Mouse (Mus musculus): ENCODE measurements at regions not wholly inside any gene's neighbourhood (a gene's known extent, or its start where the extent isn't known, plus 50 kb on each side); places are given as distances from the start of the nearest gene placed in this dataset.
"Not testable (repeated sequence)": the region's sequence is repeated elsewhere in the genome, so short reads cannot be mapped to it uniquely, and the experiment has no call there.

DNA sequence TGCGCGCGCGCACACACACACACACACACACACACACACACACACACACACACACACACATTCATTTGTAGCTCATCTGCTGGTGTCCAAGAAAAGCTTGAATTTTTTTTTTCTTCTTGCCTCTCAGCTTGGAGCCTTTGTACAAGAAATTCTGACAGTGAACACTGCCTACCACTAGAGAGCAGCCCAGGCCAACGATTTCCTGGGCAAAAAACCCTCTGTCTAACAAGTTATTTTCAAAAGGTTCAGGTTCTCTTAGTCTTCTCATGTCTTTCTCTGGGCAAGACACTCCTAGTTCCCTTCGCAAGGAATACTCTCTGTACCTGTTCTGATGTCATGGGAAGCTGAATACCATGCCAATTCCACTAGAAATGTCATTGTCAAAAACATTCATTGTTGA lies 171.9 kb downstream of the Dio2 start:
- no peaks in the 10 kb centered on the region for H3K27me3 ChIP-seq (ENCODE audit: insufficient read depth, low read length)
- no peak overlapping the region for H3K4me3 ChIP-seq (ENCODE audit: low read length)
- H3K9ac ChIP-seq (replicated peaks; ENCODE audit: low read length), result no peak overlapping the region
- no peak overlapping the region for H3K4me2 ChIP-seq (replicated peaks; ENCODE audit: low read depth, low read length)
- H3K27ac ChIP-seq (ENCODE audit: low read length), result no peak overlapping the region
- no peaks in the 10 kb centered on the region for H3K9me3 ChIP-seq (ENCODE audit: low read length)
- H3K36me3 ChIP-seq (ENCODE audit: insufficient read depth, low read length), result no peaks in the 10 kb centered on the region
- no peaks in the 10 kb centered on the region for H3K4me1 ChIP-seq (ENCODE audit: insufficient read depth, low read length)
- no peak for ATAC-seq (ENCODE audit: low FRiP score, low TSS enrichment)
- WGBS, result 84% methylated on average over 6 of the region's 6 CpGs

DNA sequence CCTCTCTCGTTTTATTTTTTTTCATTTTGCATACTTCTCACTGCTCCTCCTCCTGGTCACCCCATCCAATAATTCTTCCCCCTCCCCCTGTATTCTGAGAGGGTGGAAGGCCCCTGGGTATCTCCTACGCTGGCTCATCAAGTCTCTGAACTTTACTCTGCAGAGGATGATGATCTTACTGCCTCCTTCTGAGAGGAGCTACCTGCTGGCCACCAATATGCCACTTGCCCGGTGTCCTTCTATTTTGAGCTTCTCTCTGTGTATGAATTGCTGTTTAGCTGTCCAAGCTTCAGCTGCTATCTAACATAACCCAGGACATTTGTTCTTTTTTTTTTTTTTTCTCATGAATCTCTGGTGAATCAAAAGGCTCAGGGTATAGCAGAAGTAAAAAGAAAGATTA lies 173.2 kb downstream of the Dio2 start:
- Histone ChIP-seq H3K27ac (ENCODE audit: low read length) (no peak overlapping the region), H3K4me3 (ENCODE audit: low read length) (no peak overlapping the region), H3K36me3 (ENCODE audit: insufficient read depth, low read length) (no peaks in the 10 kb centered on the region), H3K9ac (replicated peaks; ENCODE audit: low read length) (no peak overlapping the region), H3K4me2 (replicated peaks; ENCODE audit: low read depth, low read length) (no peak overlapping the region), H3K9me3 (ENCODE audit: low read length) (no peaks in the 10 kb centered on the region), H3K4me1 (ENCODE audit: insufficient read depth, low read length) (no peaks in the 10 kb centered on the region), H3K27me3 (ENCODE audit: insufficient read depth, low read length) (no peaks in the 10 kb centered on the region)
- no peak for ATAC-seq (ENCODE audit: low FRiP score, low TSS enrichment)
- WGBS, result 77% methylated on average over 3 of the region's 3 CpGs

DNA sequence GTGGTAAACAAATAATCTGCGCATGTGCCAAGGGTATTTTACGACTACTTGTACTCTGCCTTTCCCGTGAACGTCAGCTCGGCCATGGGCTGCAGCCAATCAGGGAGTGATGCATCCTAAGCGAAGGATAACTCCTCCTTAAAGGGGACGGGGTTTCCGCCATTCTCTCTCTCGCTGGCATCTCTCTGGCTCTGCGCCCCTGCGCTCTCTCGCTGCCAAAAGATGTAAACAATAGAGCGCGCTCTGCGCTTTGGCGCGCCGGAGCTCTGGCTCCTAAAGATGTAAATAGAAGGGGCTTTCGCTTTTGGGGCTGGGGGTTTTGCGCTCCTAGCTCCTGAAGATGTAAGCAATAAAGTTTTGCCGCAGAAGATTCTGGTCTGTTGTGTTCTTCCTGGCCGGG lies 173.6 kb downstream of the Dio2 start:
- WGBS, result 89% methylated on average over 17 of the region's 22 CpGs
- not testable (repeated sequence) for H3K9me3 ChIP-seq (ENCODE audit: low read length); H3K4me2 ChIP-seq (replicated peaks; ENCODE audit: low read depth, low read length); H3K4me1 ChIP-seq (ENCODE audit: insufficient read depth, low read length); H3K36me3 ChIP-seq (ENCODE audit: insufficient read depth, low read length); ATAC-seq (ENCODE audit: low FRiP score, low TSS enrichment); H3K27me3 ChIP-seq (ENCODE audit: insufficient read depth, low read length); H3K27ac ChIP-seq (ENCODE audit: low read length); H3K9ac ChIP-seq (replicated peaks; ENCODE audit: low read length); H3K4me3 ChIP-seq (ENCODE audit: low read length)

DNA sequence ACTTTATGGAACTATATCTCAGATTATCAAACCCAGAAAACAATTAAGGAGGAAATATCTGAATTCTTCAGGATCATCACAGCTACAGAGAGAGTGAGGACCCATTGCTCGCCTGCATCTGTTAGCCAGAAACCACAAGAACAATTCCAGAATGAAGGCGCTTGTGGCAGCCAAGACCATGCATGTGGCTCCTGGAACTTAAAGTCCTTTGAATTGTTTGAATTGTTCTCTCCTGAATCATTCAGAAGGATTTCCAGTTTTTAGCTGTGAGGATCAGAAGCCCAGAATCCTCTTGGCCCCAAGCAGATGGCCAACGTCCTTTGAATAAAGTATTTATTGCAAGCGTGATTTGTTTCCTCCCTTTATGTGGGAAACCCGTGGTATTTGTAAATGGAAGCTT lies 195.9 kb downstream of the Dio2 start:
- Histone ChIP-seq H3K27ac (ENCODE audit: low read length) (no peak overlapping the region), H3K9me3 (ENCODE audit: low read length) (0 out of 2 replicates have a peak, but pooled peaks cover 3% of the 10 kb centered on the region), H3K4me2 (replicated peaks; ENCODE audit: low read depth, low read length) (no peak overlapping the region), H3K27me3 (ENCODE audit: insufficient read depth, low read length) (no peaks in the 10 kb centered on the region), H3K4me1 (ENCODE audit: insufficient read depth, low read length) (no peaks in the 10 kb centered on the region), H3K4me3 (ENCODE audit: low read length) (no peak overlapping the region), H3K36me3 (ENCODE audit: insufficient read depth, low read length) (no peaks in the 10 kb centered on the region), H3K9ac (replicated peaks; ENCODE audit: low read length) (no peak overlapping the region)
- WGBS, result 84% methylated on average over 5 of the region's 5 CpGs
- no peak for ATAC-seq (ENCODE audit: low FRiP score, low TSS enrichment)

All from kidney, embryonic 16.5 days (tissue).